Mouse (Mus musculus): ENCODE measurements around the gene Col4a1. TPM values are rescaled to one million over a fixed set of nuclear protein-coding genes. Genes with fewer than 3 reads are reported as not detected.

Col4a1 gene
- polyA plus RNA-seq, 1 experiment from 2014 or later = 77.9 TPM

DNA sequence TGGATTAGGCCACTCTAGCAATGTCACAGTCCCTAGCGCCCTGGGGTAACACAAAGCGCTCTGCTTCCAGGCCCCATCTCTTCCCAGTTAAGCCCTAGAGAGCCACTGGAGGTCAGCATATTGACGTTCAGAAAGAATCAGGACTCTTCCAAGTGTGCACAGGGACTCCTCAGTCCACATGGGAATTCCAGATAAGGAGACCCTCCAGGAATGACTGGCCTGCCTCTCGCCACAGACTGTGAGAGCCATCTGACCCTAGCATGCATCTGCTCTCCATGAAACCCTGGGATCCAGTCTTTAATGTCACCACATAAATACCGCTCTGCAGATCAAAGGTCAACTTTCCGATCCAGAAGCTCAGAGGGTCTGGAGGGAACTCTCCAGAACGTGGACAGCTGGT is 88.4 kb downstream of the Col4a1 start:
- no peak overlapping the region for H3K27ac ChIP-seq (ENCODE audit: low read depth, low read length)
- H3K4me3 ChIP-seq (ENCODE audit: low read depth, low read length) = no peak overlapping the region
- no peak overlapping the region for H3K4me2 ChIP-seq (ENCODE audit: low read length)
- H3K4me1 ChIP-seq (ENCODE audit: control insufficient read depth, insufficient read depth, low read length) = no peaks in the 10 kb centered on the region
- H3K9me3 ChIP-seq (replicated peaks; ENCODE audit: control insufficient read depth, low read length) = no peaks in the 10 kb centered on the region
- H3K9ac ChIP-seq (ENCODE audit: low read length) = no peak overlapping the region
- H3K27me3 ChIP-seq (replicated peaks; ENCODE audit: control insufficient read depth, insufficient read depth, low read length) = no peaks in the 10 kb centered on the region
- ATAC-seq (no peak), DNase-seq (ENCODE audit: low spot score) (no peak)
- WGBS = 77% methylated on average over 7 of the region's 7 CpGs
- no peaks in the 10 kb centered on the region for H3K36me3 ChIP-seq (ENCODE audit: control insufficient read depth, insufficient read depth, low read length)

DNA sequence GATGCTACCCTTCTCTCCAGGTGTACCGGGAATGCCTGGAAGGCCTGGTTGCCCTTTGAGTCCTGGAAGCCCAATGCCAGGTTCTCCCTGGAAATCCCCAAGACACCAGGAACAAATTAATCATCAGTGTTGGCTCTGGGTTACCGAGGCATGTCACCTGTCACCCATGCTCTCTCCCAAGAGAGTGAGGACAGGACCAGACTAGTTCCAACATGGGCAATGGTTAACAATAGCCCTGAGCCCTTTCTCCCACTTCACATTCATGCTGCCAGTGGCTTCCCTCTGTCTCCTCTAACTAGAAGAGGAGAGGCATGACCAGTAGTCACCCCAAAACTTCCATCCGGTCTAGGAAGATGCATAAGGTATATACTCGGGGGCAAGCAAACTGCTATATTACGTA is 91.3 kb downstream of the Col4a1 start:
- ATAC-seq = no peak
- H3K36me3 ChIP-seq (ENCODE audit: control insufficient read depth, insufficient read depth, low read length) = no peaks in the 10 kb centered on the region
- H3K9ac ChIP-seq (ENCODE audit: low read length) = no peak overlapping the region
- H3K4me3 ChIP-seq (ENCODE audit: low read depth, low read length) = no peak overlapping the region
- H3K4me2 ChIP-seq (ENCODE audit: low read length) = no peak overlapping the region
- H3K4me1 ChIP-seq (ENCODE audit: control insufficient read depth, insufficient read depth, low read length) = no peaks in the 10 kb centered on the region
- WGBS = 91% methylated on average over 5 of the region's 5 CpGs
- H3K27ac ChIP-seq (ENCODE audit: low read depth, low read length) = no peak overlapping the region
- DNase-seq (ENCODE audit: low spot score) = no peak
- H3K9me3 ChIP-seq (replicated peaks; ENCODE audit: control insufficient read depth, low read length) = no peaks in the 10 kb centered on the region
- H3K27me3 ChIP-seq (replicated peaks; ENCODE audit: control insufficient read depth, insufficient read depth, low read length) = no peaks in the 10 kb centered on the region

DNA sequence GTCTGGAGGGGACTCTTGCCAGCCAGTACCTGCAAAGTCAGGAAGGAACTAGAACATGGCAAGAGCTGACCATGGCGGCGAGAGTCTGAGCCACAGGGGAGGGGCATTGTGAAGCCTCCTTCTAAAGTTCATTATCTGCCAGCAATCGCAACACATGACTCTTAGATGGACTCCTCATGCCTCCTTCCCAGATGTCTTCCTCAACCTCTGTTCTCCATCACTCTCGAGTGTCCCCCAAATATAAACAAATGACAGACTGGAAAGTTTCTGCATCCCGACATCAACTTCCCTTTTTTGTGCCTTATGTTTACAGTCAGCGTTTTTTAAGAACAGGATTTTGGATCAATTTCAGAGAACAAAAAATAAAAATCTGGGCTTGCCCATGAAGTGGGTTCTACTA is 93.3 kb downstream of the Col4a1 start:
- 88% methylated on average over 6 of the region's 6 CpGs for WGBS
- no peak overlapping the region for H3K4me3 ChIP-seq (ENCODE audit: low read depth, low read length)
- no peaks in the 10 kb centered on the region for H3K27me3 ChIP-seq (replicated peaks; ENCODE audit: control insufficient read depth, insufficient read depth, low read length)
- no peak overlapping the region for H3K27ac ChIP-seq (ENCODE audit: low read depth, low read length)
- no peaks in the 10 kb centered on the region for H3K9me3 ChIP-seq (replicated peaks; ENCODE audit: control insufficient read depth, low read length)
- no peak for DNase-seq (ENCODE audit: low spot score)
- H3K4me2 ChIP-seq (ENCODE audit: low read length) = no peak overlapping the region
- H3K4me1 ChIP-seq (ENCODE audit: control insufficient read depth, insufficient read depth, low read length) = no peaks in the 10 kb centered on the region
- no peaks in the 10 kb centered on the region for H3K36me3 ChIP-seq (ENCODE audit: control insufficient read depth, insufficient read depth, low read length)
- no peak overlapping the region for H3K9ac ChIP-seq (ENCODE audit: low read length)
- no peak for ATAC-seq

DNA sequence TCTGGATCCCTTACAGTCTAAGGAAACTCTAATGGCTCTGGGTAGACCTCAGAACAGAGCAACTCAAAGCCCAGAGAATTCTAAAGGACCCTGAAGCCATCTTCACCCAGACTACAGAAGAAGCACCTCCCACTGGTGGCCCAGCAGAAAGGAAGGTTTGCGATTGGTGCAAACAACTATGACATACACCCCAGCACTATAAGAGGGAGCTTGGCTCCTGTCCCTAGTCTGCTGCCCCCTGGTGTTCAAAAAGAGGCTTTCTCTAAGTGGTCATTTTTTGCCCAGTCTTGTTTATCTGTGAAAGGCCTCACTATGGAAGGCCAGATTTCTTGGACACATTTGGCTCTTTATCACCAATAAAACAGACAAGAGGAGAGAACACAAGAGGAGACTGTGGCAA is 97.4 kb downstream of the Col4a1 start:
- Histone ChIP-seq H3K9ac (ENCODE audit: low read length) (no peak overlapping the region), H3K9me3 (replicated peaks; ENCODE audit: control insufficient read depth, low read length) (no peaks in the 10 kb centered on the region), H3K4me1 (ENCODE audit: control insufficient read depth, insufficient read depth, low read length) (no peaks in the 10 kb centered on the region), H3K4me2 (ENCODE audit: low read length) (no peak overlapping the region), H3K4me3 (ENCODE audit: low read depth, low read length) (no peak overlapping the region), H3K36me3 (ENCODE audit: control insufficient read depth, insufficient read depth, low read length) (no peaks in the 10 kb centered on the region; the same call in 1 of the 2 replicates), H3K27me3 (replicated peaks; ENCODE audit: control insufficient read depth, insufficient read depth, low read length) (no peaks in the 10 kb centered on the region), H3K27ac (ENCODE audit: low read depth, low read length) (no peak overlapping the region)
- peak; percentile 83 for DNase-seq (ENCODE audit: low spot score)
- ATAC-seq = peak; percentile 90
- 25% methylated on average over 1 of the region's 1 CpGs for WGBS

DNA sequence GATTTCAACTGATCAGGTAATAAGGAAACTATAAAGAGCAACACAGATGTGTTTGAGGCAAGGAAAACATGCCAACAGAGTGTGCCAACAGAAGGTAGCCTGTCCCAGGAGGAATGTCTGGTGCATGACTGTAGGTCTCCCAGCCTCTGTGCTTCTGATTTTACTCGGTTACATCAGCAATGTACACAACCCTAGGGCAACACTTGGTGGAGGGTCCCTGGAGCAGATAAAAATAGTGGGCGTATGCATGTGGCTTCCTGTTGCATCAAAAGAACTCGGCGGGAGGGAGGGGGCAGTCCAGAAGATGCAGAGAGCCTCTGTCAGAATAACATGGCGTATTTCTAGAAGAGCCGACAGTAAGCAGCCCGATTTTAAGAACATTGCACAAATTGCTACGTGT is 106.1 kb downstream of the Col4a1 start:
- no peak overlapping the region for H3K9ac ChIP-seq (ENCODE audit: low read length)
- no peaks in the 10 kb centered on the region for H3K36me3 ChIP-seq (ENCODE audit: control insufficient read depth, insufficient read depth, low read length)
- DNase-seq (ENCODE audit: low spot score) (no peak), ATAC-seq (no peak)
- H3K4me3 ChIP-seq (ENCODE audit: low read depth, low read length) = no peak overlapping the region
- H3K27ac ChIP-seq (ENCODE audit: low read depth, low read length) = no peak overlapping the region
- no peaks in the 10 kb centered on the region for H3K4me1 ChIP-seq (ENCODE audit: control insufficient read depth, insufficient read depth, low read length)
- H3K27me3 ChIP-seq (replicated peaks; ENCODE audit: control insufficient read depth, insufficient read depth, low read length) = no peaks in the 10 kb centered on the region
- 82% methylated on average over 8 of the region's 8 CpGs for WGBS
- H3K4me2 ChIP-seq (ENCODE audit: low read length) = no peak overlapping the region
- H3K9me3 ChIP-seq (replicated peaks; ENCODE audit: control insufficient read depth, low read length) = no peaks in the 10 kb centered on the region

DNA sequence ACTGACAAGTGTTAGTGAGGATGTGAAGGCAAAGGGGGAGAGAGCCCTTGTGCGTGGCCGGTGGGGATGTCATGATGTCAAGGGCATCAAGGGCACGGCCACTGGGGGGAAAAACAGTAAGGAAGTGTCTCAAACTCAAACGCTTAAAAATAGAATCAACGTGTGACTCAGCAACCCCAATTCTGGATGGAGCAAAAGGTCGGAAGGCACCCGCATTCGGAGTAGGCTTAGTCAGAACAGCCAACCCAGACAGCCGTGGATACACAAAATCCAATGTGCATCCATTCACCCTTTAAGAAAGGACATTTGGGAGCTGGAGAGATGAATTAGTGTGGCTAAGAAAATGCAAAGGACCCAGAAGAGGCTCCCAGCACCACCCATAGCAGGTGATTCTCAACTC is 107.1 kb downstream of the Col4a1 start:
- 93% methylated on average over 9 of the region's 9 CpGs for WGBS

DNA sequence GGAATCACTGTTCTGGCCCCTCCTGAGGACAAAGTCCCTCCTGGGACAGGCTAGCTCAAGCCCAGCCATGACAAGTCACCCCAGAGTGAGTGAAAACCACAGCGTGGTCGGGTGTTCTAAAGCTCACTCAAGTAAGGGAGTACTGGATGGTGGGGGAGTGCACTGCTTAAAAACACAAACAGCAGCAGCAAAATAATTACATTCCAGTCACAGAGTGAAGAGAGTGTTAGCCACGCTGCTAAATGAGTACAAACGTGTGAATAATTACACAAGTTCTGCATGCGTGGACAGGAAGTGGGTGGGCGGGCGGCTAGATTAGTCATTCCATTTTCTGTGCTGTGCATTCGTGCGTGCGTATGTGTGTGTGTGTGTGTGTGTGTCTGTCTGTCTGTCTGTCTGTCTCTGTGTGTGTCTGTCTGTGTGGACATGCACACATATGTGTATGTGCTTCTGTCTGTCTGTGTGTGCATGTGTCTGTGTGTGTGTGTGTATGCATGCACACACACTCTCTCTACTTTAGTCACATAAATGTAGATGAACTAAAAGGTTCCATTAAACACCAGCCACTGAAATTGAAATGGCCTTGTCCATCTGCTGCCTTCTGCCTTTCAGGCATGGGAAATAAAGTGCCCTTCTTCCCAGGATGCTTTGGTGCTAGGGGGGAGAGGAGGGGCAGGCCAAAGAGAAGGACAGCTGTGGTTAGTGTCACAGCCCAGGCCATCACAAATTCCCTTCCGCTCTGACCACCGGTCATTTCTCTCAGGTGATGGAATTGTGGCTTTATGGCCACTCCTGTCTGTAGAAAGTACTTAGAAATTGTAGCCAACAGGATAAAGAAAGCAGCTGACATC is 109.1 kb downstream of the Col4a1 start:
- Histone ChIP-seq H3K9ac (ENCODE audit: low read length) (no peak overlapping the region), H3K4me2 (ENCODE audit: low read length) (no peak overlapping the region), H3K9me3 (replicated peaks; ENCODE audit: control insufficient read depth, low read length) (no peaks in the 10 kb centered on the region), H3K4me3 (ENCODE audit: low read depth, low read length) (no peak overlapping the region), H3K4me1 (ENCODE audit: control insufficient read depth, insufficient read depth, low read length) (no peaks in the 10 kb centered on the region), H3K36me3 (ENCODE audit: control insufficient read depth, insufficient read depth, low read length) (no peaks in the 10 kb centered on the region), H3K27me3 (replicated peaks; ENCODE audit: control insufficient read depth, insufficient read depth, low read length) (no peaks in the 10 kb centered on the region), H3K27ac (ENCODE audit: low read depth, low read length) (no peak overlapping the region)
- 76% methylated on average over 12 of the region's 12 CpGs for WGBS
- ATAC-seq (no peak), DNase-seq (ENCODE audit: low spot score) (no peak)

More for the DNA sequence above, 107.1 kb downstream of the Col4a1 start:
- no peaks in the 10 kb centered on the region for H3K27me3 ChIP-seq (replicated peaks; ENCODE audit: control insufficient read depth, insufficient read depth, low read length)
- H3K4me3 ChIP-seq (ENCODE audit: low read depth, low read length) = no peak overlapping the region
- ATAC-seq = no peak
- no peak overlapping the region for H3K27ac ChIP-seq (ENCODE audit: low read depth, low read length)
- no peak overlapping the region for H3K4me2 ChIP-seq (ENCODE audit: low read length)
- no peak overlapping the region for H3K9ac ChIP-seq (ENCODE audit: low read length)
- no peaks in the 10 kb centered on the region for H3K36me3 ChIP-seq (ENCODE audit: control insufficient read depth, insufficient read depth, low read length)
- no peak for DNase-seq (ENCODE audit: low spot score)
- no peaks in the 10 kb centered on the region for H3K4me1 ChIP-seq (ENCODE audit: control insufficient read depth, insufficient read depth, low read length)
- no peaks in the 10 kb centered on the region for H3K9me3 ChIP-seq (replicated peaks; ENCODE audit: control insufficient read depth, low read length)

DNA sequence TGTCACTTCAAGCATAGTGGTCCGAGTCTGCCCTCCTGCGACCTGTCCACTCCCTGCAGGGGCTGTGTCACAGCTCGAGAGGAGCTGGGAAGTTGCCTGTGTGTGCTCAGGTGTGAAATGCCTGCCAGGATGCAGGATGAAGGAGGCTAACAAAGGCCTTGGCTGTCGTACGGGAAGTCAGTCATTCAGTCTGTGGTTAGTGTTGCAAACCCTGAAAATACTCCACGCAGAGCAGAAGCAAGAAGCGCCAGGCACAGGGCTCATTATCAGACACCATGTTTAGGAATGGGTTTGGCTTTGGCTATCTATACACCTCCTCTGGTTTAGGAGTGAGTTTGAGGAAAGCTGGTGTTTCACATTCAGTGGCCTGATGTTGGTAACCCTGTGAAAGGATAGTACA is 114.0 kb downstream of the Col4a1 start:
- Histone ChIP-seq H3K36me3 (ENCODE audit: control insufficient read depth, insufficient read depth, low read length) (no peaks in the 10 kb centered on the region), H3K9ac (ENCODE audit: low read length) (no peak overlapping the region), H3K4me3 (ENCODE audit: low read depth, low read length) (no peak overlapping the region), H3K4me2 (ENCODE audit: low read length) (no peak overlapping the region), H3K9me3 (replicated peaks; ENCODE audit: control insufficient read depth, low read length) (no peaks in the 10 kb centered on the region), H3K27ac (ENCODE audit: low read depth, low read length) (no peak overlapping the region), H3K27me3 (replicated peaks; ENCODE audit: control insufficient read depth, insufficient read depth, low read length) (no peaks in the 10 kb centered on the region), H3K4me1 (ENCODE audit: control insufficient read depth, insufficient read depth, low read length) (no peaks in the 10 kb centered on the region)
- DNase-seq (ENCODE audit: low spot score) = no peak
- 60% methylated on average over 7 of the region's 7 CpGs for WGBS
- no peak for ATAC-seq

DNA sequence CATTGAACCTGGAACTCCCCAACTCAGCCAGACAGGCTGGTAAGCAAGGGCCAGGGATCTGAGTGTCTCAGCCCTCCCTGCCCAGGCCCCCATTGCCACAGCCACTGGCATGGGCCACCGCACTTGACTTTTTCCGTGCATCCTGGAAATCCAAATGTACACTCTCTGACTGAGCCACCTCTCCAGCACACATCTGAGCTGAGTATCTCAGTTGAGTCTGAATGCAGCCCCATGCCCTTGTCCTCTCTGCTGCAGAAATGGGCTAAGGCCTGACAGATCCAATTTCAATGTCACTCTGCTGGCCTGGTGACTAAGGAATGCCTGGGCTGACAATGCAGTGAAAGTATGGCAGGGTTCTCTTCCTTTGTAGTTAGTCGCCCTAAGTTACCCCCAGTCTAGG is 114.6 kb downstream of the Col4a1 start:
- DNase-seq (ENCODE audit: low spot score) (no peak), ATAC-seq (no peak)
- no peak overlapping the region for H3K4me2 ChIP-seq (ENCODE audit: low read length)
- H3K4me1 ChIP-seq (ENCODE audit: control insufficient read depth, insufficient read depth, low read length) = no peaks in the 10 kb centered on the region
- no peaks in the 10 kb centered on the region for H3K27me3 ChIP-seq (replicated peaks; ENCODE audit: control insufficient read depth, insufficient read depth, low read length)
- H3K4me3 ChIP-seq (ENCODE audit: low read depth, low read length) = no peak overlapping the region
- H3K9ac ChIP-seq (ENCODE audit: low read length) = no peak overlapping the region
- no peaks in the 10 kb centered on the region for H3K9me3 ChIP-seq (replicated peaks; ENCODE audit: control insufficient read depth, low read length)
- no peak overlapping the region for H3K27ac ChIP-seq (ENCODE audit: low read depth, low read length)
- WGBS = 76% methylated on average over 3 of the region's 3 CpGs
- no peaks in the 10 kb centered on the region for H3K36me3 ChIP-seq (ENCODE audit: control insufficient read depth, insufficient read depth, low read length)

All from forebrain, embryonic 14.5 days (tissue).